Mouse (Mus musculus): ENCODE results near the gene Slc31a2. TPM values are rescaled to one million over a fixed set of nuclear protein-coding genes. Genes with fewer than 3 reads are reported as not detected.
A peak's percentile ranks its signal among the peaks of the same experiment; 100 is the strongest.

Gene Slc31a2
- polyA plus RNA-seq, 1 experiment from 2014 or later, result 8.1 TPM

- Histone ChIP-seq H3K27ac (no peak overlapping the region), H3K4me3 (peak overlapping the region; percentile 70), H3K36me3 (ENCODE audit: poor library complexity, severe bottlenecking) (no peaks in the 10 kb centered on the region), H3K9me3 (replicated peaks) (no peaks in the 10 kb centered on the region), H3K4me2 (peak overlapping the region; percentile 82), H3K9ac (peak overlapping the region; percentile 72), H3K4me1 (peaks cover 15% of the 10 kb centered on the region), H3K27me3 (no peaks in the 10 kb centered on the region)
- ATAC-seq, result peak; percentile 97
- WGBS, result 0% methylated on average over 53 of the region's 55 CpGs
Measured at GRCm38 (mm10) chr4:62286257-62286991, 24.1 kb downstream of the Slc31a2 start.

- WGBS, result 20% methylated on average over 12 of the region's 12 CpGs
- no peak for ATAC-seq
- Histone ChIP-seq H3K4me1 (peaks cover 15% of the 10 kb centered on the region), H3K9me3 (replicated peaks) (no peaks in the 10 kb centered on the region), H3K4me2 (peak overlapping the region; percentile 82), H3K27ac (no peak overlapping the region), H3K4me3 (peak overlapping the region; percentile 70), H3K36me3 (ENCODE audit: poor library complexity, severe bottlenecking) (no peaks in the 10 kb centered on the region), H3K9ac (peak overlapping the region; percentile 72), H3K27me3 (no peaks in the 10 kb centered on the region)
Measured at GRCm38 (mm10) chr4:62286992-62287900, 24.9 kb downstream of the Slc31a2 start.

GRCm38 (mm10) chr4:62289226-62289625 is 26.9 kb downstream of the Slc31a2 start:
- H3K9ac ChIP-seq, result no peak overlapping the region
- no peak overlapping the region for H3K4me3 ChIP-seq
- no peak for ATAC-seq
- H3K27ac ChIP-seq, result no peak overlapping the region
- no peak overlapping the region for H3K4me2 ChIP-seq
- WGBS, result 88% methylated on average over 7 of the region's 7 CpGs
- H3K27me3 ChIP-seq, result no peaks in the 10 kb centered on the region
- peaks cover 19% of the 10 kb centered on the region for H3K4me1 ChIP-seq
- H3K36me3 ChIP-seq (ENCODE audit: poor library complexity, severe bottlenecking), result no peaks in the 10 kb centered on the region
- no peaks in the 10 kb centered on the region for H3K9me3 ChIP-seq (replicated peaks)

DNA sequence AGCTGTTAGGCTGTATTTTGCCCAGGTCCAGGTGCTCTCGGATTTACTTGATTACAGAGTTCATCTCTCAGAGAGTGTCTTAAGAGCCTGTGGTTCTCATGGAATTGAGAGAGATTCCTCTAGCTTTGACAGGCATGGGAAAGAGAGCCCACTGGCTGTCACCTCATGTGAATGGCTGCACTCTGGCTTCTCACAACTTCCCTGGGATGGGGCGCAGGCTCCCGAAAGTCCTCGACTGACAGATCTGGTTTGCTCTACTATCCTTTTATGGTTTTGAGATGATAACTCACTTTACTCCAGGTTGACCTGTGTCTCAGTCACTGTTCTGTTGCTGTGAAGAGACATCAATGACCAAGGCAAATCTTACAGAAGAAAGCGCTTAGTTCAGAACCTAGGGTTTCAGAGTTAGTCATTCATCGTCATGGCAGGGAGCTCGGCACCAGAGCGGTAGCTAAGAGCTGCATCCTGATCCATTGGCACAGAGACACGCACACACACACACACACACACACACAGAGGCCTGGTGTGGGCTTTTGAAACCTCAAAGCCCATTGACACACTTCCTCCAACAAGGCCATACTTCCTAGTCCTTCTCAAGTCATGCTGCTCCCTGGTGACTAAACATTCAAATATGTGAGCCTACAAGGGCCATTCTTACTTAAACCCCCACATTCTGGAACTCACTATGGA is 28.6 kb downstream of the Slc31a2 start:
- Histone ChIP-seq H3K9me3 (replicated peaks) (no peaks in the 10 kb centered on the region), H3K4me1 (peaks cover 18% of the 10 kb centered on the region), H3K4me2 (no peak overlapping the region), H3K27me3 (no peaks in the 10 kb centered on the region), H3K4me3 (no peak overlapping the region), H3K27ac (no peak overlapping the region), H3K36me3 (ENCODE audit: poor library complexity, severe bottlenecking) (no peaks in the 10 kb centered on the region), H3K9ac (no peak overlapping the region)
- no peak for ATAC-seq
- WGBS, result 95% methylated on average over 9 of the region's 9 CpGs

GRCm38 (mm10) chr4:62292461-62293180 is 30.3 kb downstream of the Slc31a2 start:
- ATAC-seq, result no peak
- Histone ChIP-seq H3K27me3 (no peaks in the 10 kb centered on the region), H3K4me1 (peaks cover 9% of the 10 kb centered on the region; the same call in 1 of the 2 replicates), H3K9me3 (replicated peaks) (no peaks in the 10 kb centered on the region), H3K9ac (no peak overlapping the region), H3K36me3 (ENCODE audit: poor library complexity, severe bottlenecking) (peaks cover 13% of the 10 kb centered on the region), H3K4me3 (no peak overlapping the region), H3K27ac (no peak overlapping the region), H3K4me2 (no peak overlapping the region)
- 77% methylated on average over 8 of the region's 8 CpGs for WGBS

- no peak overlapping the region for H3K27ac ChIP-seq
- no peak overlapping the region for H3K9ac ChIP-seq
- H3K9me3 ChIP-seq (replicated peaks), result no peaks in the 10 kb centered on the region
- no peak overlapping the region for H3K4me3 ChIP-seq
- WGBS, result 74% methylated on average over 10 of the region's 10 CpGs
- no peak for ATAC-seq
- H3K36me3 ChIP-seq (ENCODE audit: poor library complexity, severe bottlenecking), result peaks cover 15% of the 10 kb centered on the region
- H3K4me2 ChIP-seq, result no peak overlapping the region
- no peaks in the 10 kb centered on the region for H3K27me3 ChIP-seq
- 0 out of 2 replicates have a peak, but pooled peaks cover 4% of the 10 kb centered on the region for H3K4me1 ChIP-seq
Measured at GRCm38 (mm10) chr4:62293219-62293861, 31.0 kb downstream of the Slc31a2 start.

- Histone ChIP-seq H3K36me3 (ENCODE audit: poor library complexity, severe bottlenecking) (peaks cover 28% of the 10 kb centered on the region), H3K9ac (no peak overlapping the region), H3K4me2 (no peak overlapping the region), H3K4me3 (no peak overlapping the region), H3K27ac (no peak overlapping the region), H3K4me1 (0 out of 2 replicates have a peak, but pooled peaks cover 4% of the 10 kb centered on the region), H3K9me3 (replicated peaks) (no peaks in the 10 kb centered on the region), H3K27me3 (no peaks in the 10 kb centered on the region)
- 95% methylated on average over 1 of the region's 1 CpGs for whole genome bisulfite sequencing
- no peak for ATAC-seq
Measured at GRCm38 (mm10) chr4:62294741-62295140, 32.4 kb downstream of the Slc31a2 start.

GRCm38 (mm10) chr4:62297280-62298130 is 35.1 kb downstream of the Slc31a2 start:
- H3K27me3 ChIP-seq, result no peaks in the 10 kb centered on the region
- H3K4me3 ChIP-seq, result no peak overlapping the region
- no peak overlapping the region for H3K27ac ChIP-seq
- no peak overlapping the region for H3K9ac ChIP-seq
- H3K4me1 ChIP-seq, result 0 out of 2 replicates have a peak, but pooled peaks cover 3% of the 10 kb centered on the region
- WGBS, result 88% methylated on average over 3 of the region's 3 CpGs
- H3K9me3 ChIP-seq (replicated peaks), result no peaks in the 10 kb centered on the region
- peaks cover 54% of the 10 kb centered on the region for H3K36me3 ChIP-seq (ENCODE audit: poor library complexity, severe bottlenecking)
- no peak for ATAC-seq
- no peak overlapping the region for H3K4me2 ChIP-seq

DNA sequence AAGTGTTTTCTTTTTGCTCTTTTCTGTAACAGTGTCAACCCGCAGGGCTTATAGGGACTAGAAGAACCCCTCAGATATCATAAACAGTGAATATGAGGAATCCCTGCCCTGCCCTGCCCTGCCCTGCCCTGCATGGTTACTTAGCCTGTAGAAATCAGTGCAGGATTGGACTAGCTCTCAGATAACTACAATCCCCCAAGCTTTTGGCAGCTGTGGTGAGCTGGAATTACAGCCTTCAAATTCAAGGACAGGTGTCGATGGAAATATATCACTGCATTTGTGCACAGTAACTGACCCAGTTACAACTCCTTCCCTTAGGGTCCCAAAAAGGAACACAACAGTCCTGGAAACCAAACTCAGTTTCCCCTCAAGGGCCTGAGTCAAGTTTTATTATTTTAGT is 37.6 kb downstream of the Slc31a2 start:
- Histone ChIP-seq H3K9ac (no peak overlapping the region), H3K27ac (no peak overlapping the region), H3K36me3 (ENCODE audit: poor library complexity, severe bottlenecking) (peaks cover 79% of the 10 kb centered on the region), H3K4me3 (no peak overlapping the region), H3K27me3 (no peaks in the 10 kb centered on the region), H3K9me3 (replicated peaks) (no peaks in the 10 kb centered on the region), H3K4me1 (no peaks in the 10 kb centered on the region), H3K4me2 (no peak overlapping the region)
- ATAC-seq, result no peak
- WGBS, result 92% methylated on average over 2 of the region's 2 CpGs

DNA sequence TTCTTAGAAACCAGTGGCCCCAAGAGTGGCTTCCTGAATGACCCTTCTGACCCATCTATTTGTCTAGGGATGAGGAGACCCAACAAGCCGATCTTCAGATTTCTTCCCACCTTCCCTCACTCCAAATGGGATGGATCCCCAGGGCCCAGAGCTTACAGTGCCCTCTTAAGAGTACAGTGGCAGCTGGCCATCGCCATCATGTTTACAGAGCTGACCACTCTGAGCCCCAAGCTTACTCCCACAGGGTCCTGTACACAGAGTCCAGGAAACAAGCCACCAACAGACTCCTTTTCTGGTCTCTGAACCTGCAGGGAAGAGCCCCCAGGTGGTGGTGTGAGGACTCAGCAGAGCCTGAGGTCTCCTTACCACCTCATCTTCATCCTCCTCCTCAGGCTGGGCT is 40.4 kb downstream of the Slc31a2 start:
- Histone ChIP-seq H3K36me3 (ENCODE audit: poor library complexity, severe bottlenecking) (peaks cover 80% of the 10 kb centered on the region), H3K27me3 (no peaks in the 10 kb centered on the region), H3K9ac (no peak overlapping the region), H3K4me1 (no peaks in the 10 kb centered on the region), H3K4me2 (no peak overlapping the region), H3K9me3 (replicated peaks) (no peaks in the 10 kb centered on the region), H3K4me3 (no peak overlapping the region), H3K27ac (no peak overlapping the region)
- ATAC-seq, result no peak
- 93% methylated on average over 2 of the region's 2 CpGs for WGBS
